Mouse (Mus musculus): ENCODE measurements around the gene Fga. TPM values are rescaled to one million over a fixed set of nuclear protein-coding genes. Genes with fewer than 3 reads are reported as not detected.

Gene Fga
- 5.5 and 12.2 TPM in 2 replicates for polyA plus RNA-seq (2015; fragmentation: Nextera tagmentation; extraction: Ambion mirVana)

- no peaks in the 10 kb centered on the region for H3K9me3 ChIP-seq (replicated peaks)
- 0 out of 2 replicates have a peak, but pooled peaks cover 2% of the 10 kb centered on the region for H3K4me1 ChIP-seq
- no peak within 1 kb of the TSS for H3K4me3 ChIP-seq (replicated peaks)
- 0 out of 2 replicates have a peak within 1 kb of the TSS, but pooled peaks have one; percentile 22 for H3K27ac ChIP-seq
- WGBS, result 78% methylated on average over 9 of the region's 9 CpGs
- H3K27me3 ChIP-seq, result no peaks in the 10 kb centered on the region
- no peak within 1 kb of the TSS for H3K4me2 ChIP-seq
- ATAC-seq (replicated peaks; ENCODE audit: low FRiP score), result peak; percentile 79
- H3K9ac ChIP-seq, result no peak within 1 kb of the TSS
- H3K36me3 ChIP-seq, result no peaks in the 10 kb centered on the region
Observed at GRCm38 (mm10) chr3:83025475-83026301, at the start of gene Fga. Gene Fga (plus strand): TSS chr3:83026076.

- no peak overlapping the region for H3K4me3 ChIP-seq (replicated peaks)
- H3K27ac ChIP-seq, result no peak overlapping the region
- no peaks in the 10 kb centered on the region for H3K27me3 ChIP-seq
- H3K4me1 ChIP-seq, result no peaks in the 10 kb centered on the region
- no peaks in the 10 kb centered on the region for H3K36me3 ChIP-seq
- no peak for ATAC-seq (replicated peaks; ENCODE audit: low FRiP score)
- H3K9ac ChIP-seq, result no peak overlapping the region
- 69% methylated on average over 6 of the region's 6 CpGs for WGBS
- H3K4me2 ChIP-seq, result no peak overlapping the region
- no peaks in the 10 kb centered on the region for H3K9me3 ChIP-seq (replicated peaks)
Observed at GRCm38 (mm10) chr3:82980818-82981217, 45.1 kb upstream of the Fga start.

DNA sequence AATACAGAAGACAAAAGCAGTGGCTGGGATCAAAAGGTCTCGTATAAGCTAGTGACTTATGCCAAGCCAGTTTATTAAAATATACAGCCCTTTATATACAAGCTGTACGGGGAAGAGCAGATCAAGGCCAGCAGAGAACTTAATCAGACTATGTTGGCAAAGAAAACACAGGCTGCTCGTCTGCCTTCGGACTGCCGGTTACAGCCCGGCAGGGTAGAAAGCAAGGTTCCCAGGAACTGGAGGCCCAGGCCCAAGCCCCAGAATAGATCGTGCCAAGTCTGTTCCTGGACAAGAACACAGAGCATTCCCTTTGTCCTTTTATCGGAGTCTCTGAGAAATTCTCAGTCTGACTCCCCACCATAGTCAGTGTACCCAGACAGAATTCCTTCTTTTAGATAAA, 44.0 kb upstream of the Fga start:
- H3K36me3 ChIP-seq, result no peaks in the 10 kb centered on the region
- H3K9ac ChIP-seq, result no peak overlapping the region
- H3K9me3 ChIP-seq (replicated peaks), result no peaks in the 10 kb centered on the region
- no peaks in the 10 kb centered on the region for H3K4me1 ChIP-seq
- H3K27ac ChIP-seq, result no peak overlapping the region
- no peaks in the 10 kb centered on the region for H3K27me3 ChIP-seq
- no peak overlapping the region for H3K4me3 ChIP-seq (replicated peaks)
- ATAC-seq (replicated peaks; ENCODE audit: low FRiP score), result no peak
- WGBS, result 76% methylated on average over 8 of the region's 8 CpGs
- no peak overlapping the region for H3K4me2 ChIP-seq

DNA sequence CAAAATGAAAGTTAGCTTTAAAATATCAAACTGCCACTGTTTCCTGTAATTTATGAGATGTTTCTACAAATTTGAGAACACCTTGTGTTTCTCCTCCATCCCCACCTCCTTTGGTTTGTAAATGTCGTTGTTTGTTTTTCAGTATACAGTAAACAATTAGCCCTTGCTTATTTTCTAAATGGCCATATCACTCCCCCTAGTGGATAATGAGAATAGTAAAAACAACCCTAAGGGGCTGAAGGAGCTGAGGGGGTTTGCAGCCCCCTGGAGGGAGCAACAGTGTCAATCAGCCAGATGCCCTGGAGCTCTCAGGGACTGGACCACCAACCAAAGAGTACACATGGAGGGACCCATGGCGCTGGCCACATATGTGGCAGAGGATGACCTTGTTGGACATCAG, 41.0 kb upstream of the Fga start:
- Histone ChIP-seq H3K4me2 (no peak overlapping the region), H3K9me3 (replicated peaks) (no peaks in the 10 kb centered on the region), H3K4me1 (no peaks in the 10 kb centered on the region), H3K4me3 (replicated peaks) (no peak overlapping the region), H3K27ac (no peak overlapping the region), H3K36me3 (no peaks in the 10 kb centered on the region), H3K27me3 (no peaks in the 10 kb centered on the region), H3K9ac (no peak overlapping the region)
- WGBS, result 81% methylated on average over 2 of the region's 2 CpGs
- no peak for ATAC-seq (replicated peaks; ENCODE audit: low FRiP score)

DNA sequence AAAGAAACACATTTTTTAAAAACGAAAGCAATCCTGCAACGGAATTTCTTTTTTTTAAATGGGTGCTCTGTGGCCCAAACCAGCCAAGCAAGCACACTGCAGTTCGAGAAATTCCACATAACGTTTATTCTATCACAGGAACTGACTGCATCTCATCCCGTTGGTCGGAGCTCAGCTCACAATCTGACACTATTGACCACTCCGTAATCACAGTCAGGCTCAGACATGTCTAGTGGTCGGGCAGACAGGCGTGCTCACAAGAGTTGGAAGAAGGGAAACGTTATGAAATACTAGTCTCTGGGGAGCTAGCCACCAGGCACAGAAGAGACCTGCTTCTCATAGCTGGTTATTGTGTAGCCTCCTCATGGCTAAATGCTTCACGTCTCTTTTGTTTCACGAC, 33.9 kb upstream of the Fga start:
- Histone ChIP-seq H3K9me3 (replicated peaks) (no peaks in the 10 kb centered on the region), H3K9ac (no peak overlapping the region), H3K36me3 (no peaks in the 10 kb centered on the region), H3K27ac (no peak overlapping the region), H3K4me3 (replicated peaks) (no peak overlapping the region), H3K4me2 (no peak overlapping the region), H3K4me1 (peaks cover 11% of the 10 kb centered on the region), H3K27me3 (peaks cover 7% of the 10 kb centered on the region; the same call in 1 of the 2 replicates)
- WGBS, result 79% methylated on average over 12 of the region's 12 CpGs
- no peak for ATAC-seq (replicated peaks; ENCODE audit: low FRiP score)

GRCm38 (mm10) chr3:82992956-82993355, 32.9 kb upstream of the Fga start:
- Histone ChIP-seq H3K9ac (no peak overlapping the region), H3K27ac (no peak overlapping the region), H3K36me3 (no peaks in the 10 kb centered on the region), H3K4me1 (peaks cover 11% of the 10 kb centered on the region), H3K9me3 (replicated peaks) (no peaks in the 10 kb centered on the region), H3K4me3 (replicated peaks) (no peak overlapping the region), H3K27me3 (peaks cover 7% of the 10 kb centered on the region; the same call in 1 of the 2 replicates), H3K4me2 (no peak overlapping the region)
- WGBS, result 82% methylated on average over 6 of the region's 6 CpGs
- no peak for ATAC-seq (replicated peaks; ENCODE audit: low FRiP score)

- no peaks in the 10 kb centered on the region for H3K36me3 ChIP-seq
- peak; percentile 88 for ATAC-seq (replicated peaks; ENCODE audit: low FRiP score)
- H3K9me3 ChIP-seq (replicated peaks), result no peaks in the 10 kb centered on the region
- no peak overlapping the region for H3K9ac ChIP-seq
- H3K4me3 ChIP-seq (replicated peaks), result peak overlapping the region; percentile 31
- no peak overlapping the region for H3K27ac ChIP-seq
- peak overlapping the region; percentile 62 for H3K4me2 ChIP-seq
- H3K4me1 ChIP-seq, result peaks cover 11% of the 10 kb centered on the region
- 3% methylated on average over 24 of the region's 24 CpGs for WGBS
- H3K27me3 ChIP-seq, result peaks cover 7% of the 10 kb centered on the region; the same call in 1 of the 2 replicates
Observed at GRCm38 (mm10) chr3:82995368-82995767, 30.5 kb upstream of the Fga start.

GRCm38 (mm10) chr3:82996656-82997055, 29.2 kb upstream of the Fga start:
- no peak overlapping the region for H3K9ac ChIP-seq
- no peak overlapping the region for H3K4me2 ChIP-seq
- 44% methylated on average over 3 of the region's 3 CpGs for WGBS
- H3K36me3 ChIP-seq, result no peaks in the 10 kb centered on the region
- no peak overlapping the region for H3K27ac ChIP-seq
- H3K4me1 ChIP-seq, result peaks cover 11% of the 10 kb centered on the region
- H3K9me3 ChIP-seq (replicated peaks), result no peaks in the 10 kb centered on the region
- H3K4me3 ChIP-seq (replicated peaks), result no peak overlapping the region
- H3K27me3 ChIP-seq, result peaks cover 7% of the 10 kb centered on the region; the same call in 1 of the 2 replicates
- ATAC-seq (replicated peaks; ENCODE audit: low FRiP score), result no peak

DNA sequence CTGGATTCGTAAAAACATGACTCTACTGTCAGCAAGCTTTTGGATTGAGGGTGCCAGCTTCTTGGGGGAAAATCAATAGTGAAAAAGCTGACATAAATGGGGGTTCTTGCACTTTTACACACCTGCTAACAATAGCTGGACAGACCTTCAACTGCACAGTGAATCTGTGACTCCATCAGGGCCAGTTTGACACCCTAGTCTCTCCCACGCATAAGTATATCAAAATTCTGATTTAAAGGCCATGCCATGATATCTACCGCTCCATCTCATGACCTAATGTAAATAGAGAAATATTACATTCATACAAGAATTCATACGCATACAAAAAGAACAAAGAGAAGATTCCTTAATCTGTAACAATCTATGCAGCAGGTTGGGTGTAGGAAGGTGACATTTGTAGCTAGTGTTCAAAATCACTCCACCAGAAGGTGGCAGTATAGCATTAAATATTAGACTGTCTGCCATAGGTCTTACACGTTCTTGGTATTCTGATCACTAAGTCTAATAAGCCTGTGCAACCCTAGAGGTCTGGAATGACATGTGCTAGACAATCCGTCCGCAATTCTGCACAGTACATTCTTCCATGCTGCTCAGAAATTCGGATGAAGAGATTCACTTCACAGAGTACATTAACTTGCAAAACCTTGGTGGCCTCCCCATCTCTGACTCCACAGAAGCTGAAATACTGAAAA, 27.0 kb upstream of the Fga start:
- H3K36me3 ChIP-seq, result no peaks in the 10 kb centered on the region
- no peak overlapping the region for H3K4me3 ChIP-seq (replicated peaks)
- H3K27me3 ChIP-seq, result peaks cover 7% of the 10 kb centered on the region; the same call in 1 of the 2 replicates
- no peak overlapping the region for H3K9ac ChIP-seq
- H3K9me3 ChIP-seq (replicated peaks), result no peaks in the 10 kb centered on the region
- H3K4me2 ChIP-seq, result no peak overlapping the region
- no peak overlapping the region for H3K27ac ChIP-seq
- WGBS, result 30% methylated on average over 8 of the region's 8 CpGs
- H3K4me1 ChIP-seq, result peaks cover 11% of the 10 kb centered on the region
- ATAC-seq (replicated peaks; ENCODE audit: low FRiP score), result peak; percentile 80

DNA sequence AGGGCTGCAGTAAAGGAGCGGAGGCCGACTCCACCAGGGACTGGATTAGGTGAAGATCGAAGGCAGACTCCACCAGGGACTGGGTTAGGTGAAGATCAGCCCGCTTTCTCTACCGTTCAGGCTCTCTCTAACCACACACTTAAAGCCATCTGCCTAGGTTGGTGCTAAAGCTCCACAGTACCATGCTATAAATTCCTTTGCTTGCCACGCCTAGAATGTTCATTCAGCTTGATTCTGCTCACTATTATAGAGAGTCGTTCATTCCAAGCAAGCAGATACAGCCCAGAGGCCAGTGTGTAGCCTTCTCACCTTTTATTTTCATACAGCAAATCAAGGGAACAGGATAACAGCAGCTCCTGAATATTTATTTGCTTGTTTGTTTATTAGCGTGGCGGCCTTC, 25.9 kb upstream of the Fga start:
- no peak for ATAC-seq (replicated peaks; ENCODE audit: low FRiP score)
- Histone ChIP-seq H3K4me1 (peaks cover 9% of the 10 kb centered on the region), H3K27me3 (peaks cover 4% of the 10 kb centered on the region; the same call in 1 of the 2 replicates), H3K4me2 (no peak overlapping the region), H3K9me3 (replicated peaks) (no peaks in the 10 kb centered on the region), H3K27ac (no peak overlapping the region), H3K4me3 (replicated peaks) (no peak overlapping the region), H3K36me3 (no peaks in the 10 kb centered on the region), H3K9ac (no peak overlapping the region)
- 66% methylated on average over 9 of the region's 9 CpGs for WGBS

DNA sequence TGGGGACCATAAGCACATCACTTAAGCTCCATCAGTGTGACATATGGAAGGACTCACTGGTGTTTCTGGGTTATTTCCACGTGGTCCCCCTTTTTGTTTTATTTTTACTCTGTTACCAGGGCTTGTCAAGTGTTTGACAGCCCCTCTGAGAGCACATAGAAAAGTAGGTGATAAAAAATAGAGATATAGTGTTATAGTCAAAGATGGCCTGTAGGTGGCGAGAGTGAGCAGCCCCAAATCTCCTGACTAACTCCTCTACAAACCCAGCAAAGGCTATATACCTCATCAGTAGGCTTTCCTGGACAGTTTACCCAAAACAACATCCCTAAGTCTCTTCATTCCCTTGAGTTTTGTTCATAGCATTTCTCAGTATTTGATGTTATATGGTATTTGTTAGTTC, 23.7 kb upstream of the Fga start:
- 4% methylated on average over 2 of the region's 2 CpGs for WGBS
- H3K36me3 ChIP-seq, result no peaks in the 10 kb centered on the region
- H3K9me3 ChIP-seq (replicated peaks), result no peaks in the 10 kb centered on the region
- ATAC-seq (replicated peaks; ENCODE audit: low FRiP score), result no peak
- H3K27ac ChIP-seq, result no peak overlapping the region
- H3K4me1 ChIP-seq, result no peaks in the 10 kb centered on the region
- H3K4me3 ChIP-seq (replicated peaks), result no peak overlapping the region
- no peaks in the 10 kb centered on the region; the same call in 1 of the 2 replicates for H3K27me3 ChIP-seq
- H3K4me2 ChIP-seq, result no peak overlapping the region
- H3K9ac ChIP-seq, result no peak overlapping the region

DNA sequence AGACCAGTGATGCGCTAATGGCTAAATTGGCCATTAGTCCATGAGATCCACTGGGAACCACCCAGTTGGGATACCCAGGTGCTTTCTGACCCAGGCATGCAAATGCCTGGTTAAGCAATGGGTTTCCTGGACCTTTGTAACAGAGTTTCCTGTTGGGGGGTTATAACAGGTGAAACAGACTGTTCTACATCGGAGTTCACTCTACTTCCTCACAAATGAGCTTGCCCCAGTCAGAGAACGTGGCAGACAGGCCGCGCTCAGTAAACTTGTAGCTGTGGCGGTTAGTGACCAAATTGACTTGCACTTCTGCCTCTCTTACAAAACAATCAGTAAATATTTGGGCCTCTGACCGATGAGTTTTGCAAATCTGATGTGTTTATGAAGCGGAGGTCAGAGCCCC, 22.8 kb upstream of the Fga start:
- Histone ChIP-seq H3K36me3 (no peaks in the 10 kb centered on the region), H3K9me3 (replicated peaks) (no peaks in the 10 kb centered on the region), H3K4me2 (no peak overlapping the region), H3K4me1 (no peaks in the 10 kb centered on the region), H3K27ac (no peak overlapping the region), H3K27me3 (no peaks in the 10 kb centered on the region), H3K9ac (no peak overlapping the region), H3K4me3 (replicated peaks) (no peak overlapping the region)
- ATAC-seq (replicated peaks; ENCODE audit: low FRiP score), result no peak
- 88% methylated on average over 8 of the region's 8 CpGs for WGBS

All from kidney, embryonic 15.5 days (tissue).